Mouse (Mus musculus) hematopoietic stem cell, adult 5-6 weeks (primary cell): ENCODE results near the gene P4ha3. TPM values are rescaled to one million over a fixed set of nuclear protein-coding genes. Genes with fewer than 3 reads are reported as not detected.

Experiments used
- ATAC-seq, 2 experiments: fragments of 125-278 bp in 1 of 2; replicated peaks in 1 of 2; 2 replicates each; pipeline ENCODE4 v1.8.0; 2016 to 2017; ENCODE audit warnings: inconsistent platforms in 2 of 2, mild to moderate bottlenecking in 2 of 2, moderate number of reproducible peaks in 2 of 2, low read depth in 1 of 2, moderate TSS enrichment in 1 of 2; ENCODE audit not compliant: low FRiP score in 2 of 2, poor library complexity in 2 of 2, severe bottlenecking in 2 of 2, insufficient read depth in 1 of 2, low TSS enrichment in 1 of 2
- total RNA-seq: library from RNA; stranded (forward); fragments of 172-1452, 232-1000 nt; gene quantifications from 2 replicates; pipeline ENCODE4 v1.2.3, GENCODE M21; 2017

The P4ha3 gene
- total RNA-seq, 1 experiment from 2014 or later, result not detected

- ATAC-seq, result no peak
Observed at GRCm38 (mm10) chr7:100296699-100297098, 11.4 kb downstream of the P4ha3 start.

DNA sequence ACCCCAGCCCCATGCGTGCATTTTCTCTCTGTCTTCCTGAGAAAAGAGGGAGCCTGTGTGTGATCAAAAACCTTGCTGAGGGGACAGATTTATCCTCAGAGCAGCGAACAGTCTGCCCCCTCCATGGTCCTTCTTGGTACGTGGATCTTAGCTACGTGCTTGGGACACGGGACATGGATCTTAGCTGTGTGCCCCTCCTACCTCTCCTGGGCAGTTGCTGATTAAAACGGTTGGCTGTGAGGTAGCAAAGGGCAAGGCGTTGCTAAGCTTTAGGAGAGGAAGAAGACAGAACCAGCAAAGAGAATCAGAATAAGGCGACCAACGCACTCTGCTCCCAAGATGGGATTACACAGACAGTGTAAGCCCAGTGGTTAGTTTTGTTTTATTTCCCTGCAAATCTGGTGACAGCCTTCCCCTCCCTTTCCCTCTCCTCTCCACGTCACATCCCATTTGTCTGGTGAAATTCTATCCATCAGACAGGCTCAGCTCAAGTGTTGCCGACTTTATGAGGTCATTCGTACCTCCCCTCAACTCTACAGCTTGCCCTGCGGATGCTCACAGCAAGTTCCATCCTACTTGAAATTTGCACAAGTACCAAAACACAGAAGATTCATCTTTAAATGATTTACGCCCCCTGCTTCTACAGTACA is 13.7 kb downstream of the P4ha3 start:
- ATAC-seq, result no peak

- no peak for ATAC-seq
Observed at GRCm38 (mm10) chr7:100301390-100301789, 16.1 kb downstream of the P4ha3 start.

DNA sequence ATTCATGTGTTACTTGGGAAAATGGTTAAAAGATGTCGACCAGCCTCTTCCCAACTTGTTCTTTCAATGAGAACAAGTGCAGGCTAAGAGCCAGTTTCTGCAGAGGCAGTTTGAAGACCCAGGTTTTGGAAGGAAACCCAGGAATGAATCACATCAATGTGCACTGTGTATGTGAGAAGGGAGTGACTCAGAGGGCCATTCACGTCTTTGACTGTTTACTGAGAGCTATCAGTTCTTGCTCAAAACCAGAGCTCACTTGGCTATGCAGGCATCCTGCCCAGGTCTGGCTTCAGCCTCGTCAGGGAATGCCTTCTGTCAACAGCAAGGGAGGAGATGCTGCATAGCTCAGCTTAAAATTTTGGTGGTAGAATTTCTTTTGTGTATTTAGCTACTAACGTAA is 17.0 kb downstream of the P4ha3 start:
- ATAC-seq, result no peak

DNA sequence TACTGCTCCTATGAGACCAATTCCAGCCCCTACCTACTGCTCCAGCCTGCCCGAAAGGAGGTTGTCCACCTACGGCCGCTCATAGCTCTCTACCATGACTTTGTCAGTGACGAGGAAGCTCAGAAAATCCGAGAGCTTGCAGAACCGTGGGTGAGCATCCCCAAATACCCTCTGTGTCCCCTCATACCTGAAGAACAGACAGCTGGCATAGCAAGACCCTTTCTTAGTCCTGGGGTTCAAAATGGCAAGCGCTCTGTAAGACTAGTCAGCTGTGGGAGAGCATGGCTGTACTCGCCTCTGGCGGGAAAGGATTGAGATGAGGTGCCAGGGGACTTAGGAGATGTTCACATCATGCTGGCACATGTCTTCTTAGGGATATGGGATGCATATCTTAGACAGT is 20.6 kb downstream of the P4ha3 start:
- no peak for ATAC-seq

DNA sequence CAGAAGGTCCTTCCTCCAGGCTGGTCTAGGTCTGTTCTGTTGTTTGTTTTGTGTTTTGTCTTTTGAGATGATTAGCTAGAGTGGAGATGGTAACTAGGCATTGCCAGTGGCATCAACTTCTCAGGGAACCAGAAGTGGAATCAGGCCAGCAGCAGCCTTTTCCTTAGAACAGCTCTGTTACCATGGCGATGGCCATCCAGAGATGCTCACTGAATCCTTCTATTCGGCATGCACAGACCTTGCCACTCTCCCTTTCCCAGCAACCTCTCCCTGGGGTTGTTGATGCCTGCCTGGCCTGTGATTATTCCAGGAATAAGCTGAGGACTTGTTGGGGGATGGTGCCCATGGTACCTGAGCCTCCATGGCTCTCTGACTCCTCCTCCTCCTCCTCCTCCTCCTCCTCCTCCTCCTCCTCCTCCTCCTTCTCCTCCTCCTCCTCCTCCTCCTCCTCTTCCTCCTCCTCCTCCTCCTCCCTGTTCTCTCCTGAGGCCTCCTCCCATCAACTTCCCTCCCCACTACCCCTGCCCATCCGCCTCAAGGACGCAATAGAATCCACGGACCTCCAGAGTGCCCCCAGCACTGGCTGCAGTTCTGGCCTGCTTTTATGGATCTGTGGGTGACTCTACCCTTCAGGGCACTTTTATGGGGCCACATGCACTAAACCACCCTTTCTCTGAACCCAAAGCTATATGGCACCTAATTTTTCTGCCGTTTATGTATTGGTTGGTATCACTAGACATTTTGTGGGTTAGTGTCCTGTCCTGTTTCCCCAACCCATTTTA is 22.7 kb downstream of the P4ha3 start:
- ATAC-seq, result no peak

- ATAC-seq, result no peak
Observed at GRCm38 (mm10) chr7:100309216-100309615, 23.9 kb downstream of the P4ha3 start.

DNA sequence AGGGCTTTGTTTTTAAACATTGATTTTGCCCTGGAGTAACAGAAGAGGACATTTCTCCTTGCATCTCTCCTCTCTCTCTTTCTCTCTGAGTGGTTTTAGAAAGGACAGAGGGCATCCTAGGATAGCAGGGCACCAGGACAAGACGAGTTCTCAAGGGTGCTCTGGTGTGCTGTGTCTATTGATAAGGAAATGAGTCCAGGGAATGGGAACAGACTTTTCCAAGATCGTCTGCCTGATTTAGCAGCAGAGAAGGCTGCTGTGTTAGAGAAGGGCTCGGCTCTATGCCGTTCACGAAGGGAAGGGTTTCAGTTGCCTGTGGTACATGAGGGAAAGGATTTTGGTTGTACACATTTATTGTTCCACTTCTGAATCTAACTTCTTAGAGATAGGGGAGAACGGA is 24.4 kb downstream of the P4ha3 start:
- ATAC-seq, result no peak

DNA sequence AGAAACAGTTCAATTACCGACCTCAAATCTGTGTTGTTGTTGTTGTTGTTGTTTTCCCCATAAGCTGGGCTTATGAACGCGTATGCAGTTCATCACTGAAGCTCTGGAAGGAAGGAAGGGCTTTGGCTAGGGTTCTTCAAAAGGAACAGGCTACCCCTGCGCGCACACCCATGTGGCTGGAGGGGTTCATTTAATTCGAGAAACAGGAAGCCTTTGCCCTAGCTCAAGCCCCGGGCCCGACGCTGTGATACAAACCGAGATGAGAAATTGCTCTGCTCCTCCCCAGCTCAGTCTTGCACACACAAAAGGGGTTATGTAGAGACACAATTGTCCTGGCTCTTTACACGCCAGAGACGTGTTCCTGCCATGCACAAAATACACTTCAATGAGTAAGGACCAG is 25.0 kb downstream of the P4ha3 start:
- ATAC-seq, result no peak

DNA sequence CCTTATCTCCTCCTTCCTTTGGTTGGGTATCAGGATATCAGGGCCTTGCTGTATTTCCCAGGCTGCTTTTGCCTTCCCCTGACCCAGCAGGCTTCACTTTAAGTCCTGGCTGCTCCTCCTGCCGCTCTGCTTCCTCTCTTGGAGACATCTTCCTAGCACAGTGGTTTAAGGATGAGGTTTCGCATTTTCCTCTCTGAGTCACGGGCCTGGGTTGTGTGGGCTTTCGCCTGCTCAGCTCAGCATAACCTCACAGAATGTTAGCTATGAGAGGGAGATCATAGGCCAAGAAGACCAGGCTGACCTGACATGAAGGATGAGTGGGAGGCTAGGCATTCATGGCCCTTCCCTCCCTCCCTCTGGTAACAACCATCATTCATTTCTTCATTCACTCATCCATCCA is 27.4 kb downstream of the P4ha3 start:
- ATAC-seq, result no peak

- no peak for ATAC-seq
Observed at GRCm38 (mm10) chr7:100316924-100317323, 31.6 kb downstream of the P4ha3 start.

GRCm38 (mm10) chr7:100317534-100317933 is 32.2 kb downstream of the P4ha3 start:
- no peak for ATAC-seq

GRCm38 (mm10) chr7:100323721-100324120 is 38.4 kb downstream of the P4ha3 start:
- ATAC-seq, result no peak

DNA sequence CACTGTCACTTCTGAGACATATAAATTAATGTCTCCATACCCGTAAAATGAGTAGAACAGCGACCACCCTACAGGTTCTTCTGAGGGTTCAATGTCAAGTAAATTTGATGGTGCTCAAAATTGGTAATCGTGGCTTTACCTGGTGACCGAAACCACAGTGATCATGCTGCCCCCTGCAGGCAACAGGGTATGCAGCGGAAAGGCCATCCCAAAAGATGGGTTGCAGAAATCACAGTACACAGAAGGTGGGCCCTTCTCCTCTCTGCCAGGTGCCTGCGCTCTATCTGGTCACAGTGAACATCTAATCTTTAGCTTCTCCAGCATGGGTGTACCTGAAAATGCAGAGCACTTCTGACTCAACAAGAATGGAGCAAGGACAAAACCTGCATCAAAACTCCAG is 40.2 kb downstream of the P4ha3 start:
- no peak for ATAC-seq

DNA sequence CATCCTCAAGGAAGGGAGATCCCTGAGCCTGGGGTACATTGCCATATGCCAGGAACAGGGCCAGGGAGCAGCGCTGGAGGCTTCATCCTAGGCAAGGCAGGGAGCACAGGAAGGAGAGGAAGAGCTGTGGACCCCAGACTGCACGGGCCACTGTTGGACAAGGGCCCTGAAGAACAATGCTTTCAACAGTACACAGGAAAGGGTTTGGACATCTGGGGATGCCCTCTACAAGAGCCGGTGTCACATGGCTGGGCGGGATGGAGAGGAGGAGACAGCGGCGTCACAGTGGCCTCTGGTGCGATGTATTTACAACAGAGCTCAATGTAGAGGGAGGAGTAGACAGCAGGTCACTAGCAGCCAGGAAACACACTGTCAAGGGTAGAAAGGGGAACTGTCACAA is 42.2 kb downstream of the P4ha3 start:
- ATAC-seq, result no peak

DNA sequence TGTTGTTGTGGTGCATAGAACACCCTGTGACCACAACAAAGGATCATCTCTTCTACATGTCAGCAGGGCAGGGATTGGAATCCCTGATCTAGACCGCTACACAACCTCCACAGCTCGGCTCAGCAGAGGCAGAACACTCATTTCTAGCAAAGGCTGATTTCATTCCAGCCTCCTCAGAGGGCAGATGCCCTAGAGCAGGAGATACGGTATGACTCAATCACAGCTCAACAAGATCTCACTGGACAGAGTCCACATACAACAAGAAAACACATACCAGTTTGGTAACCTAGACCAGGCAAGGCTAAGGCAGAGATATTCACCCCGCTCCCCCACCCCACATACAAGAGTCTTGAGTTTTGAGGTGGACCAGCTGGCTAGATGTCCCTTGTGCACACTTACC is 43.3 kb downstream of the P4ha3 start:
- no peak for ATAC-seq

GRCm38 (mm10) chr7:100331269-100331668 is 45.9 kb downstream of the P4ha3 start:
- no peak for ATAC-seq

GRCm38 (mm10) chr7:100335921-100336320 is 50.6 kb downstream of the P4ha3 start:
- no peak for ATAC-seq

DNA sequence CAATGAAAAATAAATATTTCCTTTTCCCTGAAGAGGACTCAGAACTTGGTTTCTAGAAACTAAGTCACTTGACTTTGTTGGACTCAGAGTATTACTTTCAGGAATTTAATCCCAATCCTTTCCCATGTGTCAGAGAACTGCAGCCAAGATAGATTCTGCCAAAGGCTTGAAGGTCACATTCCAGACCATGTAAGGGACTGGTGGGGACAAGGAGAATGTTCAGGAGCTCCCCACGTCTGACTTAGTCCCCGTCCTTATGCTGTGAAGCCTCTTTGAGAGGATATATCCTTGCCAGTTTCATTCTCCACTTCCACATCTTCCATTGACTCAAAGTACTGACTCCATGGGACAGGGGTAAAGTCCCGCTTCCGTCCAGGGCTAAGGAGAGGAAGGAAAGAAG is 69.7 kb downstream of the P4ha3 start:
- ATAC-seq, result no peak
